Mouse (Mus musculus): ENCODE measurements around the gene Pclo.

- no peak for TF ChIP-seq MAFK (IDR thresholded peaks at IDR 0.05; ENCODE audit: borderline replicate concordance, low read depth, low read length)
- TF ChIP-seq CHD1 (IDR thresholded peaks at IDR 0.05; ENCODE audit: low read depth, low read length) = no peak
- no peak for TF ChIP-seq CTCF (IDR thresholded peaks at IDR 0.05 in 2 of 3, conservative IDR thresholded peaks at IDR 0.05 in 1 of 3; ENCODE audit: control insufficient read depth in 1 of 3, insufficient read depth in 1 of 3, low read depth in 2 of 3, low read length in 3 of 3, poor library complexity in 1 of 3, severe bottlenecking in 1 of 3)
- no peak for TF ChIP-seq TBP (IDR thresholded peaks at IDR 0.05; ENCODE audit: low read depth, low read length)
- TF ChIP-seq POLR2AphosphoS2 (IDR thresholded peaks at IDR 0.05; ENCODE audit: low read length) = no peak
- TF ChIP-seq MAX (IDR thresholded peaks at IDR 0.05; ENCODE audit: low read length) = no peak
- TF ChIP-seq POLR2A (IDR thresholded peaks at IDR 0.05; ENCODE audit: control insufficient read depth in 1 of 2, insufficient read depth in 1 of 2, low read depth in 1 of 2, low read length in 2 of 2, poor library complexity in 1 of 2) = no peak
- no peak for TF ChIP-seq GATA1 (IDR thresholded peaks at IDR 0.05; ENCODE audit: low read depth, low read length)
- no peak for TF ChIP-seq NRF1 (IDR thresholded peaks at IDR 0.05; ENCODE audit: insufficient read depth, low read depth, low read length, poor library complexity, severe bottlenecking)
- TF ChIP-seq TCF12 (IDR thresholded peaks at IDR 0.05; ENCODE audit: low read depth, low read length) = no peak
- TF ChIP-seq MXI1 (IDR thresholded peaks at IDR 0.05; ENCODE audit: low read depth, low read length) = no peak
These were observed 182.0 kb downstream of the Pclo start for GRCm38 (mm10) chr5:14696745-14697144.
